Comparison of ENCODE assay signal across 9 mouse cellular contexts in the genomic region with DNA sequence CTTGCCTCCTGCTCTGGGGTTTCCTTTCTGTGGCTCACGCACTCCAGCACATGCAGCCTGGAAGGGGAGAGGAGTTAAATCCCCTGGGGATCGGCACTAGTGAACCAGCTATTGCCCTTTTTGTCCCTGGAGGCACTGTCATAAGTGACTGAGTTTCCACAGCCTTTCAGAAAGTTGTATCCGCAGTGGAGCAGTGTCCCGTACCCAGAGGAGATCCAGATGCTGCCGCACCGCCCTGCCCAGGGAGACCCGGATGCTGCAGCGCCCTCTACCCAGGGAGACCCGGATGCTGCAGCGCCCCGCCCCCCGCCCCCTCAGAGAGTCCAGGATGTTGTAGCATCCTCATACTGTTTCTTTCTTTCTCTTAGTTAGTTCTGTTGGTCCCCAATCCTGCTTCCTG. TPM values are rescaled to one million over a fixed set of nuclear protein-coding genes. Genes with fewer than 3 reads are reported as not detected.
DNase-seq lines count a peak whose midpoint lies in the region; ATAC-seq lines count a peak whose summit lies in the region.
"Had no signal": no experiment of that assay in that cellular context is flagged by ENCODE, and none has a peak within 500 bp of the region (broad histone marks: within the 10 kb centered on the region; RNA-seq: fewer than 3 reads in every experiment).

No protein-coding gene starts in this region.

- H3K36me3 ChIP-seq in forebrain, embryonic 15.5 days, result no peaks in the 10 kb centered on the region
- H3K36me3 ChIP-seq in kidney, embryonic 14.5 days (ENCODE audit: control insufficient read depth, insufficient read depth, low read length), result no peaks in the 10 kb centered on the region
- H3K36me3 ChIP-seq in neural tube, embryonic 13.5 days, result no peaks in the 10 kb centered on the region

- H3K4me2 ChIP-seq in forebrain, embryonic 15.5 days (replicated peaks), result peak overlapping the region; percentile 6; the same call in 1 of the 2 replicates
- peak overlapping the region; percentile 24; the same call in 1 of the 2 replicates for H3K4me2 ChIP-seq in kidney, embryonic 14.5 days (replicated peaks; ENCODE audit: low read depth, low read length)
- peak overlapping the region; percentile 32 for H3K4me2 ChIP-seq in neural tube, embryonic 13.5 days

- no peaks in the 10 kb centered on the region for H3K9me3 ChIP-seq in forebrain, embryonic 15.5 days
- no peaks in the 10 kb centered on the region for H3K9me3 ChIP-seq in kidney, embryonic 14.5 days (ENCODE audit: control insufficient read depth, low read length)
- no peaks in the 10 kb centered on the region for H3K9me3 ChIP-seq in neural tube, embryonic 13.5 days

- peak; percentile 22 to 28 for DNase-seq in cerebellum, postnatal 10 days
- DNase-seq in cerebellum, postnatal 36 days, result no peak
- no peak for DNase-seq in gastrocnemius, postnatal 25 days
- DNase-seq in gastrocnemius, adult 18-20 months (ENCODE audit: low spot score), result no peak

- no peak overlapping the region for H3K9ac ChIP-seq in forebrain, embryonic 15.5 days (replicated peaks)
- H3K9ac ChIP-seq in kidney, embryonic 14.5 days (ENCODE audit: low read depth, low read length), result 0 out of 2 replicates have a peak overlapping the region, but pooled peaks have one; percentile 1
- no peak overlapping the region for H3K9ac ChIP-seq in neural tube, embryonic 13.5 days
- H3K9ac ChIP-seq: liver, embryonic 14.5 days had no signal

- WGBS in forebrain, embryonic 15.5 days, result 27% methylated on average over 12 of the region's 12 CpGs
- WGBS in kidney, embryonic 14.5 days, result 28% methylated on average over 11 of the region's 12 CpGs
- WGBS in neural tube, embryonic 13.5 days, result 28% methylated on average over 12 of the region's 12 CpGs

- no peak overlapping the region for H3K27ac ChIP-seq in forebrain, embryonic 15.5 days (replicated peaks)
- no peak overlapping the region for H3K27ac ChIP-seq in kidney, embryonic 14.5 days (ENCODE audit: low read depth, low read length)
- no peak overlapping the region for H3K27ac ChIP-seq in neural tube, embryonic 13.5 days (replicated peaks)
- H3K27ac ChIP-seq: liver, embryonic 14.5 days had no signal

- H3K4me1 ChIP-seq in forebrain, embryonic 15.5 days, result peaks cover 29% of the 10 kb centered on the region
- peaks cover 21% of the 10 kb centered on the region; the same call in 1 of the 2 replicates for H3K4me1 ChIP-seq in kidney, embryonic 14.5 days (ENCODE audit: control insufficient read depth, insufficient read depth, low read length)
- H3K4me1 ChIP-seq in neural tube, embryonic 13.5 days (replicated peaks), result peaks cover 10% of the 10 kb centered on the region

- no peak for ATAC-seq in forebrain, embryonic 15.5 days (replicated peaks)
- peak; percentile 64 for ATAC-seq in kidney, embryonic 14.5 days (ENCODE audit: low FRiP score, low TSS enrichment)
- ATAC-seq in neural tube, embryonic 13.5 days (ENCODE audit: low read depth), result peak; percentile 25; the same call in 1 of the 2 replicates
- ATAC-seq in granulocyte monocyte progenitor cell, adult 5-6 weeks (replicated peaks; ENCODE audit: poor library complexity, severe bottlenecking), result no peak

- no peaks in the 10 kb centered on the region for H3K27me3 ChIP-seq in forebrain, embryonic 15.5 days
- H3K27me3 ChIP-seq in kidney, embryonic 14.5 days (ENCODE audit: control insufficient read depth, insufficient read depth, low read length), result no peaks in the 10 kb centered on the region
- no peaks in the 10 kb centered on the region for H3K27me3 ChIP-seq in neural tube, embryonic 13.5 days

- H3K4me3 ChIP-seq in forebrain, embryonic 15.5 days, result no peak overlapping the region
- H3K4me3 ChIP-seq in kidney, embryonic 14.5 days (ENCODE audit: low read length), result no peak overlapping the region
- no peak overlapping the region for H3K4me3 ChIP-seq in neural tube, embryonic 13.5 days

RNA-seq across cellular contexts. Expression of a gene that starts 56.3 kb away (rescaled TPM):
- polyA plus RNA-seq in forebrain, embryonic 15.5 days (2015; fragmentation: Nextera tagmentation; extraction: Ambion mirVana), result 0.90 and 0.91 TPM in 2 replicates
- 5.5 and 8.3 TPM in 2 replicates for polyA plus RNA-seq in kidney, embryonic 14.5 days (2014; fragmentation: Nextera tagmentation; extraction: Ambion mirVana)
- 1.4 and 2.0 TPM in 2 replicates for polyA plus RNA-seq in neural tube, embryonic 13.5 days (2015; fragmentation: Nextera tagmentation; extraction: Ambion mirVana)
- total RNA-seq in granulocyte monocyte progenitor cell, adult 5-6 weeks (2014; fragmentation: Nextera tagmentation), result 63.2 and 74.8 TPM in 2 replicates
- 94.4 and 95.7 TPM in 2 replicates for total RNA-seq in granulocyte monocyte progenitor cell, adult 5-6 weeks (2017)
- under 1 TPM; 0.51 to 1.00 TPM for total RNA-seq in gastrocnemius, postnatal 25 days (2021)
- under 1 TPM; 0.45 to 0.50 TPM for total RNA-seq in gastrocnemius, adult 18-20 months (2021)

Comparison
In these comparisons a context has a peak if more than half of its experiments do, and no peak if none do; other contexts are left out.
1. DNase-seq: peak in cerebellum, postnatal 10 days (2 of 2); none in cerebellum, postnatal 36 days (0 of 2), gastrocnemius, postnatal 25 days (single experiment) and gastrocnemius, adult 18-20 months (single experiment).
2. ATAC-seq: peak in kidney, embryonic 14.5 days (single experiment) and neural tube, embryonic 13.5 days (single experiment); none in forebrain, embryonic 15.5 days (single experiment) and granulocyte monocyte progenitor cell, adult 5-6 weeks (single experiment).
3. RNA of a gene that starts 56.3 kb away (total RNA-seq): 63.2 to 95.7 TPM in granulocyte monocyte progenitor cell, adult 5-6 weeks; 0.51 to 1.00 TPM in gastrocnemius, postnatal 25 days and 0.45 to 0.50 TPM in gastrocnemius, adult 18-20 months; every median in the first group is over 10 times any median in the second.
4. Peak in every context shown above with its lines, with median percentiles within 50 percentile points of each other: H3K4me2 ChIP-seq.